Mouse (Mus musculus) olfactory bulb, adult 2 months (tissue): ENCODE measurements around the gene Cdca3.

Experiments used
- CTCF ChIP-seq: fragments of 200-500 bp; IDR thresholded peaks from 2 replicates; pipeline ENCODE4 v1.5.1; 2012; ENCODE audit warnings: low read depth, mild to moderate bottlenecking, low read length, moderate library complexity; ENCODE audit not compliant: insufficient read depth
- POLR2A ChIP-seq: fragments of 200-500 bp; IDR thresholded peaks from 2 replicates; pipeline ENCODE4 v1.6.1; 2012; ENCODE audit warnings: mild to moderate bottlenecking, low read depth, low read length, moderate library complexity; ENCODE audit not compliant: insufficient read depth

DNA sequence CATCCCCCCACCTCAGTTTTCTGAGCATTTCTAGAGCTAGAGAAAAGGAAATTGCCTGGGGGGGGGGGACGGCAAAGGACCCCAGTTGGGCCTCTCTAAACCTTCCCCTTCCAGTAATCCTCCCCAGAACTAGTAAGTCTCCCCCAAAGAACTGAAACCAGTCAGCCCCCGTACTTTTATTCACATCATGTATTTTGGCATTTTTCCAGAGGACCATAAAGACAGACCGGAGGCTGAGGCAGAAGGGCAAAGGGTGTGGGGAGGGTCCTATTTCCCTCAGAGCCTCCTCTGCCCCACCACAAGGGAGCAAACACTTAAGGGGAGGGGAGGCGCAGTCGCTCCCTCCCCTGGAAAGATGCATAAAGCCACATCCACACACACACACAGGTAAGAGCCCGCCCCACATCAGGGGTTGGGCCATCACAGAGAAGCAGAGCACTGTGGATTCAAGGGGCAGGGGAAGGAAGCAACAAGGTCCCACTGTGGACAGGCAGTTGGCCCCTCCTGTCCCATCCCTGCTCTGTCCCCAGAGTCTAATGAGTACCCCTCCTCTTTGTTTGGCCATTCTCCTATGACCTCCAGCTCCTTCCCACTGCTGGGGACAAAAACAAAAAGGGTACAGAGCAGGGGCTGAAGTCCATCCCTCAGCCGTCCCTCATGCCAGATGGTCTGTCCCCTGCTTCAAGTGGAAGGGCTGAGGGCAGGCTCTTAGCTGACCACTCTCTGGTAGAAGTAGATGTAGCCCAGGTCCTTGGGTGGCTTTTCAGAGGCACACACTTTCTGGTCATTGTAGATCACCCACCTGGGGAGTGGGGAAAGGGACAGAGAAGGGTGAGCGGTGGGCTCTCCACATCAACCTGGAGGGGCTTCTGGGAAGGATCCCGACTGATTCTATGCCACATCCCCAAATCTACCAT is 14.2 kb upstream of the Cdca3 start:
- TF ChIP-seq POLR2A, result no peak
- TF ChIP-seq CTCF, result no peak
